Mouse (Mus musculus): Measurements from ENCODE around the gene Arhgap21. TPM values are rescaled to one million over a fixed set of nuclear protein-coding genes. Genes with fewer than 3 reads are reported as not detected.

Arhgap21 gene
- polyA plus RNA-seq, 1 experiment from 2014 or later: 42.9 TPM

DNA sequence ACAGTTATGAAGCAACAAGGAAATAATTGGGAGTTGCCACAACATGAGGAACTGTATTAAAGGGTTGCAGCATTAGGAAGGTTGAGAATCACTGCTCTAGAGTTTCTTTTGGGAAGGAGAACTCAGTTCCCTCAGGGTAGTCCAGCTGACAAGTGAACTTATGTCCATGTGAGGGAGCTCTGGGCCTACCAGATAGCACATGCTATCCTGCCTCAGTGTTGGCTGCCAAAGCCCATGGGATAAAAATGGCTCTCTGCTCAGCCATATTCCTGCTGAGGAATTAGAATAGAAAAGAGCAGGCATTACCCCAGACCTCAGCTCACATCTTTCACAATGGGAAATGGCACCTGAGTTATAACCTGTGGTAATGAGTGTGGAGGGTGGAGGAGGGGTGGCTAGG, 142.4 kb downstream of the Arhgap21 start:
- in situ Hi-C loops (cut with MboI; ENCODE audit: low pct_unique_long_range_greater_than_20kb): no loop called here
- ATAC-seq (no peak), DNase-seq (ENCODE audit: low read depth, low spot score) (no peak)
- no peaks in the 10 kb centered on the region for H3K27me3 ChIP-seq
- no peak for TF ChIP-seq CTCF (IDR thresholded peaks at IDR 0.05)
- CTCF ChIA-PET: no interaction called here
- POLR2A ChIA-PET: no interaction called here

DNA sequence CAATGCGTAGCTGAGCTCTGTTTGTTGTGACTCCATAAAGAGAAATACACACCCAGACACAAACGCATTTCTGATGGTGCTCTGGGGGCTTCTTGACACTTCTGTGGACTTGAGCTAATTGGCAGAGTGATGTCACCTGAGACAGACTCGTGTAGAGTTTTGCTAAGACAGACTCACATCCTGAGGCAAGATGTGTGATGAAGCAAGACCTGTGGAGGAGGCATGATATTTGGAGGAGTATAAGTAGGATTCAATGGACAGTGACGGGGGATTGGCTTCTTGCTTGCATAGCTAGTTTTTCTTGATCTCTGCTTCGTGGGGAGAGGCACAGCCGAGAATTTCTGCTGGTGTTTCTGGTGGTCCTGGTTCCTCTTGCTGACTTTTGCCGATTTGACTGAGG, 150.5 kb downstream of the Arhgap21 start:
- POLR2A ChIA-PET: no interaction called here
- TF ChIP-seq CTCF (IDR thresholded peaks at IDR 0.05): no peak
- no peaks in the 10 kb centered on the region for H3K27me3 ChIP-seq
- CTCF ChIA-PET: no interaction called here
- in situ Hi-C loops (cut with MboI; ENCODE audit: low pct_unique_long_range_greater_than_20kb): no loop called here
- DNase-seq (ENCODE audit: low read depth, low spot score): no peak
- no peak for ATAC-seq

DNA sequence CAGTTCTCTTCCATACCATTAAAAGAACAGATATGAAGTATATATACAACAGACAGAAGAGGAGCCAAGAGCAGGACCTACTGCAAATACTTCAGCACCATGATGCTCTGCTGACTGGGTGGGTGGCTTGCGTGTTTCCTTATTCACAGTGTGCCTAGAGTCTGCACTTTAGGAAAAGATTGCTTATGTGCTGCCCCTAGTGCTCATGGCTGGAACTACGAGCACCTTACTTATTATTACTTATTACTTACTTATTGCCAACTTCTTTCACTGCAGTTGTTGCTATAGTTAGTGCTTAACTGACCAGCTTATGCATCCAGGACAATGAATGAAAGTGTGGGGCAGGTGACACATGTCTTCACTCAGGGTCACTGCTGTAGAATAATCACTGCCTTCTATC, 154.7 kb downstream of the Arhgap21 start:
- in situ Hi-C loops (cut with MboI; ENCODE audit: low pct_unique_long_range_greater_than_20kb): no loop called here
- H3K27me3 ChIP-seq: no peaks in the 10 kb centered on the region
- DNase-seq (ENCODE audit: low read depth, low spot score) (no peak), ATAC-seq (no peak)
- TF ChIP-seq CTCF (IDR thresholded peaks at IDR 0.05): peak; percentile 46
- POLR2A ChIA-PET: no interaction called here
- CTCF ChIA-PET: interaction anchor here (1.1 kb wide), 1 partner anchor 9 kb away, joined by 3 read pairs; no protein-coding TSS in a partner anchor

DNA sequence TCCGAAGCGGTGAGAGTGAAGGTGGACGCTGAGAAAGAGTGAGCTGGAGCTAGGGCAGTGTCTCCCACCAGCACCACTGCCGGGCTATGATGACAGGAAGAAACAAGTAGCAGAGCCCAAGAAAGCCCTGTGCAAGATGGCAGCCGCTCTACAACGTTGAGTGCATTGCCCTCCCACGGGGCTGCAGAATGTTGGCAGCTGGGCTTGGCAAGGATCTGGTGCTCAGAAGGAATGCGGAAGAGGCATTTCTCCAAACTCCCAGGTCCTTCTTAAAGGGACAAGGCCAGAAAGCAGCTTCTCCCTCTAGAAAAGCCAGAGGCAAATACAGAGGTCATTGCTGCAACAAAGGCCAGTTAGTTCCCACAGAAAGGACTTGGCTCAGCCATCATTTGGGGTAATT, 157.2 kb downstream of the Arhgap21 start:
- CTCF ChIA-PET: interaction anchor here (1.6 kb wide), 1 partner anchor 12 kb away, joined by 3 read pairs; no protein-coding TSS in a partner anchor
- no peaks in the 10 kb centered on the region for H3K27me3 ChIP-seq
- no peak for ATAC-seq
- POLR2A ChIA-PET: no interaction called here
- in situ Hi-C loops (cut with MboI; ENCODE audit: low pct_unique_long_range_greater_than_20kb): no loop called here
- DNase-seq (ENCODE audit: low read depth, low spot score): no peak
- no peak for TF ChIP-seq CTCF (IDR thresholded peaks at IDR 0.05)

DNA sequence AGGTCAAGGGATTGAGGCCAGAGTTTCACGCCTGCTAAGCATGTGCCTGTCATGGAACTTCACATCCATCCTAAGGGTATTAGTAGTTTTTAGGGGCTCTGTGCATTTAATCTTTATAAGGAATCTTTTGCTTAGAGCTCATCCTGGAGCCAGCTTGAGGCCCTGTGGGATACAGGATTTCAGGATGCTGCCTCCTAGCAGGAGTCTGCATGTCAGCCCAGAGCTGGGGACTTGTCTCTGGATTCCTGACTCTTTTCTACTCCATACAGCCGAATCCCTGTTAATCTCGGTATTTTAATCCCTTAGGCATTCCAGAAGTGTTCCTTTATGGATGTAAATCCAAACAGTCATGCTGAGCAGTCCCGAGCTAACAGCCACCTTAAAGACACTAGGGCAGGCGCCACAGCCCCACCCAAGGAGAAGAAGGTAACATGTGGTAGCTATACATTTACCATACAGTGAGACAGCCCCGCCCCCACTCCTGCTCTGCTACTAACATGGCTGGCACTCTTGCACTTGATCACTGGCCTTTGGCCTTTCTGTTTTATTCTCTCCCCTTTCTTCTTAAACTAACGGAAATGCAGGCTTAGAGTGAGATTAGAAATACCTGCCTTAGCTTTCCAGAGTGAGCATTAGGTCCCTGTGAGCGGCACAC, 167.3 kb downstream of the Arhgap21 start:
- CTCF ChIA-PET: no interaction called here

More for the DNA sequence above, 167.3 kb downstream of the Arhgap21 start:
- ATAC-seq (no peak), DNase-seq (ENCODE audit: low read depth, low spot score) (no peak)
- no peaks in the 10 kb centered on the region for H3K27me3 ChIP-seq
- in situ Hi-C loops (cut with MboI; ENCODE audit: low pct_unique_long_range_greater_than_20kb): no loop called here
- POLR2A ChIA-PET: no interaction called here
- TF ChIP-seq CTCF (IDR thresholded peaks at IDR 0.05): no peak

Other genes starting within 250 kb of the Arhgap21 start
- gene Enkur, start 236.5 kb upstream of the Arhgap21 start, polyA plus RNA-seq (2021): 1.9 TPM
- gene Thnsl1, start 236.8 kb upstream of the Arhgap21 start, polyA plus RNA-seq (2021): 10.0 TPM

All from Patski (cell line).